Mouse (Mus musculus) lung, adult 18-20 months (tissue): ENCODE results near the gene Rpgrip1l.

Source experiments
- DNase-seq, 2 experiments: peaks; one replicate each; pipeline ENCODE4 v3.0.0; 2022; ENCODE audit warnings: mixed read lengths in 2 of 2

Rpgrip1l gene

GRCm38 (mm10) chr8:91327471-91328205, 14.6 kb upstream of the Rpgrip1l start:
- no peak for DNase-seq

- DNase-seq = no peak
Measured at GRCm38 (mm10) chr8:91326946-91327345, 13.9 kb upstream of the Rpgrip1l start.

GRCm38 (mm10) chr8:91326018-91326417, 13.0 kb upstream of the Rpgrip1l start:
- DNase-seq = no peak

- DNase-seq = no peak
Measured at GRCm38 (mm10) chr8:91324916-91325315, 11.9 kb upstream of the Rpgrip1l start.

GRCm38 (mm10) chr8:91324271-91324670, 11.2 kb upstream of the Rpgrip1l start:
- DNase-seq = no peak

- no peak for DNase-seq
Measured at GRCm38 (mm10) chr8:91323511-91323910, 10.4 kb upstream of the Rpgrip1l start.

- no peak for DNase-seq
Measured at GRCm38 (mm10) chr8:91318938-91319729, 6.1 kb upstream of the Rpgrip1l start.

- DNase-seq = no peak
Measured at GRCm38 (mm10) chr8:91317567-91318227, 4.6 kb upstream of the Rpgrip1l start.

GRCm38 (mm10) chr8:91312342-91312741, 720 bp downstream of the Rpgrip1l start:
- no peak for DNase-seq

- no peak for DNase-seq
Measured at GRCm38 (mm10) chr8:91304481-91305386, 8.3 kb downstream of the Rpgrip1l start.

GRCm38 (mm10) chr8:91298672-91299071, 14.4 kb downstream of the Rpgrip1l start:
- no peak for DNase-seq

GRCm38 (mm10) chr8:91295786-91296185, 17.3 kb downstream of the Rpgrip1l start:
- no peak for DNase-seq

- no peak for DNase-seq
Measured at GRCm38 (mm10) chr8:91290576-91290975, 22.5 kb downstream of the Rpgrip1l start.

- no peak for DNase-seq
Measured at GRCm38 (mm10) chr8:91286237-91286636, 26.8 kb downstream of the Rpgrip1l start.

GRCm38 (mm10) chr8:91283815-91284214, 29.2 kb downstream of the Rpgrip1l start:
- DNase-seq = no peak

GRCm38 (mm10) chr8:91282655-91283054, 30.4 kb downstream of the Rpgrip1l start:
- DNase-seq = no peak

- DNase-seq = no peak
Measured at GRCm38 (mm10) chr8:91281545-91281944, 31.5 kb downstream of the Rpgrip1l start.

GRCm38 (mm10) chr8:91280467-91281212, 32.4 kb downstream of the Rpgrip1l start:
- peak; percentile 12 to 36 for DNase-seq

- no peak for DNase-seq
Measured at GRCm38 (mm10) chr8:91278060-91278459, 35.0 kb downstream of the Rpgrip1l start.

GRCm38 (mm10) chr8:91276337-91276736, 36.7 kb downstream of the Rpgrip1l start:
- DNase-seq = no peak

GRCm38 (mm10) chr8:91273493-91273892, 39.6 kb downstream of the Rpgrip1l start:
- no peak for DNase-seq
